Mouse (Mus musculus) kidney, postnatal 4 days (tissue): ENCODE results near the gene Gm6096.
"Not testable (repeated sequence)": the region's sequence is repeated elsewhere in the genome, so short reads cannot be mapped to it uniquely, and the experiment has no call there.

ENCODE experiments used
- DNase-seq, 2 experiments: peaks; one replicate each; pipeline ENCODE4 v3.0.0; 2021; ENCODE audit warnings: mixed read lengths in 2 of 2

Gm6096 gene

DNA sequence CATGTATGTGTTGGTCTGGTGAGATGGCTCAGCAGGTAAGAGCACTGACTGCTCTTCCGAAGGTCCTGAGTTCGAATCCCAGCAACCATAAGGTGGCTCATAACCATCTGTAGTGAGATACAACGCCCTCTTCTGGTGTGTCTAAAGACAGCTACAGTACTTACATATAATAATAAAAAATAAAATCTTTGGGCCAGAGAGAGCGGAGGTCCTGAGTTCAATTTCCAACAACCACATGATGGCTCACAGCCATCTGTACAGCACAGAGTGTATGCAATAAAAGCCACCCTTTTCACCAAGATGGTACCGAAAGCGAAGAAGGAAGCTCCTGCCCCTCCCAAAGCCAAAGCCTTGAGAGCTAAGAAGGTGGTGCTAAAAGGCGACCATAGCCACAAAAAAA lies at the start of gene Gm6096:
Gene Gm6096 (plus strand): TSS at position 301 of the 400 bp plus-strand sequence.
- DNase-seq: no peak

DNA sequence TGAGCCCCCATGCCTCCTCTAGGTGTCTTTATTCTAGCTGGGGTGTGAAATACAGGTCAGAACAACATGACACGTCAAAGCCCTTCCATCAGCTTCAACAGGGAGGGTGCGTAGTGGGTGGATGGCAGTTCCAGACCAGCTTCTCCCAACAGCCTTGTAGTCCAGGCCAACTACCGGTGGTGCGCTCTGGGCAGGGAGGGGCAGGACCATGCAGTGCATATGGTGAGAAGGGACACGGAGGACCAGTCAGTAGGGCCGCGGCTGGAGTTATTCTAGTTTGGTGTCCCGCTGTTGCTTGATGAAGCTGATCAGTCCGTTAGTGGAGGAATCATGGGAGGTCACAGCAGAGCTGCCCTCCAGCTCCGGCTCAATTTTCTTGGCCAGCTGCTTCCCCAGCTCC lies 48.7 kb upstream of the Gm6096 start:
- DNase-seq: not testable (repeated sequence)

DNA sequence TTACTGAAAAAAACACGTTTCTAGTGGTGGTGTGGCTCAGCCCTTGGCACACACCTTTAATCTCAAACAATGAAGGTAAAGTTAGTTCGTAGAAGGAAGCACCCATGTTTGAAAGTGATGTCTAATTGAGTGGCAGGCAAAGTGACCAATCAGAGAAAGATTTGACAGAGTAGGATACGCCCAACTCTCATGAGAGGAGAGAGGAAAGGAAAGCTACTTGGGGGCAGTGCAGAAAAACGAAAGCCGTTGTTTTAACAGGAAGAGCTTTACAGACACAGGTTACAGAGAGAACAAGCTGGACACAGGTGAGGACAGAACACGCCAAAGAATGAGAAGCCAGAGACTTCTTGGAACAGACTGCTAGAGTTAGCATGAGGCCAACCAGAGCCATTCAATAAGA lies 44.5 kb upstream of the Gm6096 start:
- DNase-seq: no peak

DNA sequence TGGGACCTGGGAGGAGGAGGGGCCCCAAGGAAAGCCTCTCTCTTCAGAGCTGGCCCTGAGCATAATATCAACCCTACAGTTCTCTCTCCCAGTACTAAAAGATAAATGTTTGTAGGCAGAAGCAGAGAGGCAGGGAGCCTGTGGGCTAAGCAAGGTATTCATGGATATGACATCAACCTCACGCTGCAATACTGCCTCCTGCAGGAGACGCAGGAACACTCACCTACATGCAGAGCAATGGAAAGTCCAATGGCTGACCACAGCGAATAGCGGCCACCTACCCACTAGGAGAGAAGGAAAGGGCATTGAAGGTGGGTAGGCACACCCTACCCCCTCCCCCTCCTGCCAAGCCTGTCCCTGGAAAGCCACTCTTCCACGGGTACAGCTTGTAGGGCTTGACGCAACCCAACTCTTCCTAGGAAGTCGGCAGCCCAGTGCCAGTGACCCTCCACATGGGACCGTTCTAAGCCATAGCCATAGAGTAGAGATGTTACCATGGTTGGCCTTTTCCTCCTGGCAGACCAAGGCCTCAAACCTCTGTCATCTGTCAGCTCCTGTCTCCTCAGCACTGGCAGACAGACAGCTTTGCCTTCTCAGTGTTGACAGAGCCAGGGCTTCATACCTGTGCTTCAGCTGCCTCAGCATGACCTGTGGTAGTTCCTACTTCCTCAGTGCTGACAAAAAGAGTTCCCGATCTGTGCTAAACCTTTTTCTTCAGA lies 42.7 kb upstream of the Gm6096 start:
- DNase-seq: no peak

DNA sequence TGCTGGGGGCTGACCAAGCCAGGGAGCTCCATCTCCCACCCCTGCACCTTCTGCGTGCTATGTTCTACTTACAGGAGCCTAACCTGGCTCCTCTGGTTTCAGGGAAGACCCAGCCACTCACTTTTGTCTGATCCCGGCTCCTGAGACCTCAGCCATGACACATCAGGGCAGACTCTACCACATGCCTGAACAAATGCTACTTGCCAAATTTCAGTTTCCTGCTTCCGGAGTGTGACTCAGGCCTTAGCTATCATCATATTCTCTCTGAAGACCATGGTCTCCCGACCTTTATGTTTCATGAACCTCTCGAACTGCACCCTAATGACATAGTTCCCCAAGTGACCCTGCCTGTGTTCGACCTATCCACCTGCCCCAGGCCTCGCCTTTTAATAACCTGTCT lies 37.6 kb upstream of the Gm6096 start:
- DNase-seq: no peak

DNA sequence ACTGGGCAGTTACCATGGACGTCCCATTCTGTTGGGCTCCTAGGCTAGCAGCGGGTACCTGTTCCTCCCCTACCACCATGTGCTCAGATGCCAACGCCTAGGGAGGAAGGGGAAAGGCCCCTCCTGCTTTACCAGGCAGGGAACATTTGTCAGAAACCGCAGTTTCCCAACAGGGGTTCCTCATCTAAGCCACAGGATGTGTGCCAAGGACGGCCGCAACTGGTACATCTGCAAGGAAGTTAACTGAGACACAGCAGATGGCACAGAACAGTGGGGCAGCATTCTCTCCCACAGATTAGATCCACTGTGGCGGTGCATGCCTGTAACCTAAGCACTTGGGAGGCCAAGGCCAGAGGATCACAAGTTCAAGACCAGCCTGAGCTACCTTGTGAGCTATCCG lies 36.2 kb upstream of the Gm6096 start:
- no peak for DNase-seq

DNA sequence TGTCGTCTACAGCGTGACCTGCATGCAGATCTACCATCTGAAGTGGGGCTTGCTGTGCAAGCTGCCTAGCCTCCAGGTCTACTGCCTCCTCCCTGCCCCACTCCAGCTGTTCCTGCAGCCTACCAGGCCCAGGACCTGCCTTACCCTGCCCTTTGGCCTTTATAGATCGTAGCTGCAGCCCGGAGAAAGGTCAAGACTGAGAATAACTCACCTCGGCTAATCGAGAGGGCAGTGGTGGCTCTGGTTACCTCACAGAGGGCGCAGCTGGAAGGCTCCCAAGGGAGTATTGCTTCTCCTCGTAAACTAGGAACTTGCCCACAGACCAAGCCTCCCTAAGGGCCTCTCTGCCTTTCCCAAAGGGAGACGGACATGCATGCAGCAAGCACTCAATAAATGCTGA lies 35.4 kb upstream of the Gm6096 start:
- no peak for DNase-seq

DNA sequence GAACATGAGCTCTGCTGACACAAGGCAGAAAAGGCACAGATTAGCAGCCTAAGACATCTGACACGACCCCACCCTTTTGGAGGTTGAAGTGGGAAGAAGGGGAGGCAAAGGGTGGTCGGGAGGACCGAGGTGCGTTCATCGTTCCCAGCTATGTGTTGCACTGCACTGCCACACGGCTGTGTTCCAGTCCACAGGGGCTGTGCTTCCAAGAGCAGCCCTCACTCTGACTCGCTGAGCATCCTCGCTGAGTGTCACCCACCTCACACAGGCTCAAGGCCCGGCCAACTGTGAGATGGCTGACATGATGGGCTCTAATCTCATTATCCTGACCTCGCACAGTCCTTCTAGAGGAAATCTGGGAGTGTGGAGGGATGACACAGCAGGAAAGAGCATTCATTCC lies 34.4 kb upstream of the Gm6096 start:
- DNase-seq: no peak

DNA sequence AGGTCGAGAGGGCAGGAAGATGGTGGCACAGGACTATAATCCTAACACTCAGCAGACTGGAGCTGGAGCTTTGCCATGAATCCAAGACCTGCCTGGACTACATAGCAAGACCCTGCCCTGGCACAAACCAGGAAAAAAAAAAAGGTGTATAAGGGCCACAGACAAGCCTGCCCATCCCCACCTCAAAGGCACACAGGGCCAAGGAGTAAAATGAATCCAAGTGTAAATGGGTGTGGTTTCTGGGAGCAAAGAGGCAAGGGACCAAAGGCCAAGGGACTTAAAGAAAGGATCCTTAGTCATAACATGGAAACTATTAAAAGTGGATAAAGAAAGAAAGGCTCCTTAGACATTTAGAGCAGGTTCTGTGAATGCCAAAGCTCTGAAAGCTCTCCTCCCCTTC lies 32.3 kb upstream of the Gm6096 start:
- no peak for DNase-seq

DNA sequence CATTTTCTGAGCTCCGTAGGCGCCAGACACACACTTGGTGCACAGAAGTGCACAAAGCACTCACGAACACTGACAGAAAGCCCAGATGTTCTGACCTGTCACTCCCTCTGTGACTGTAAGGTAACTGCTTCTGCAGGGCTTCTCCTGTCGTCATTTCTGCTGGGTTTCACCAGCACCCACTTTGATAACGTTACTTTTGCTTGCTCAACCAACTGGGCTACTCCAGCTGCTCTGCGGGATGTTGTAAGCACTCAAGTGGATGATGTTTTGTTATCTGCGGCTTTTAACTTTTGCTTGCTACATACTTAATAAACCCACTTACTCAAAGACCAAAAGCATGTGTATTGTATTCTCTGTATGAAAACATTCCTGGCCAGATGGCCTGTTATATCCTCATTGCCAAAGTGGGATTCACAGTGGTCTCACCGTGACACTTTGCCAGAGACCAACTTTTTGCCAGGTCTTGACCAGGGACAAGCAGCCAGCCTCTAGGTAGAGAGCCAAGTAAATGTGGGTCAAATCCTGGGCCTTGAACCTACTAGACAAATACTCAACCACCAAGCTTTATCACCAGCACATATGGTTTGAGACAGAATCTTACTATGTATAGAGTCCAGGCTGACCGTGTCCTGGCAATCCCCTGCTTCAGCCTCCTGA lies 29.1 kb upstream of the Gm6096 start:
- no peak for DNase-seq

DNA sequence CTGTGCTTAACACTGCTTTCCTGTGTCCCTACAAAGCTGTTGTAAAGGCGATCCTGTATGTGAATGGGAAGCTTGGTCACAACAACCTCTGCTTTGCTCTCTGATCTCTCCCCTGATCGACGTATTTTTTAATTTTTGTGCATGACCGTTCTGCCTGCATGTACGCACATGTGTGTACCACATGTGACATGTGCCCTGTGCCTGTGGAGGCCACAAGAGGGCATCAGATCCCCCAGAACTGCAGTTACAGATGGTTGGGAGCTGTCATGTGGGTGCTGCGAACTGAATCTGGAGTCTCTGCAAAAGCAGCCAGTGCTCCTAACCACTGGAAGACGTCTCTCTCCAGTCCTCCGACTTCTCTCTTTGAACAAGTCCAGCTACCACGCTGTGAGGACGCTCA lies 28.5 kb upstream of the Gm6096 start:
- no peak for DNase-seq

DNA sequence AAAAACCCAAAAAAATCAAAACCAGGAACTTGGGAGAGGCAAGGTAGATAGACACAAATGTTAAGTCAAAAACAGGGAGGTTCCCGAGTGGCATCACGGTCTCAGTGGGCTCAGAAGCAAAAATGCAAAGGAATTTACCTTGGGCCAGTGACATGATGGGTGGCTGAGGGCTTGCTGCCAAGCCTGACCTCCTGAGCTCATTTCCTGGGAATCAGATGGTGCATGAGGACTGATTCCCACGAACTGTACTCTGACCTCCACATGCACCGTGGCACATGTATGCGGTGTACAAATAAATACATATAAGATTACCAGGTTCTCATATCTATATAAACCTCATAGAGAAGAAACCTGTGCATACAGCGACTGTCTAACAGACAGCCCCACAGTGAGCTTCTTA lies 26.5 kb upstream of the Gm6096 start:
- DNase-seq: no peak

DNA sequence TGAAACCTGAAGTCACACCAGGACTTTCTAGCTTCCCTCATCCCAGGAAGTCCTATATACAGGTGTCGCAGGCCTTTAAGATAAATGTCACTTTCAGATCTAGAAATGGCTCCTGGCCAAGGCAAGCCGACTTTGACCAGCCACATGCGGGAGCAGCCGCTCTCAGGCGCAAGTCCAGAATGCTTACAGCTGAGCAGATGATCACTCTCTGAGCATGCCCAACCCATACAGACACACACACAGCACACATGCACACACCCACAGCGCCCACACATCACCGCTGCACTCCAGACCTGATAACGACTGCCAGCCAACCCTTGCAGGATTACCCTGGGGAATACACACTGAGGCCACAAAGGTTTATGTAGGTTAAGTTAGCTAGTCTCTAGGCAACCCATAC lies 24.8 kb upstream of the Gm6096 start:
- DNase-seq: peak in 1 of 2 experiments; percentile 43

DNA sequence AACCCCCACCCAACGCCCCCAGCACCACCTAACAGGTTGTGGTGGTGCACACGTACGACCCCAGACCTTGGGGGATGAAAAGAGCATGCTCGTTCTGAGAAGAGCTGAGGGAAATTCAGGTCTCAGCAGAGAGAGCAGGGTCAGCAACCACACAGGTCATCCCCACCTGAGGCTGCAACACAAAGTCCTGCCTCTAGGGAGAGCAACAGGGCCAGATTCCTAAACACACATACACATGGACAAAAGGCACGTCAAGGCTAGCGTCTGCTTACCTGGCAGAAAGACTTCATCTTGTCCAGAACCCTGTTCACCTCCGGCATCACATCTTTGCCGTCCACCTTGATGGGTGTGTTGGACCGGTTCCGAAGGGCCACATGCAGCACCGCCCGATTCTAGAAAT lies 24.0 kb upstream of the Gm6096 start:
- DNase-seq: no peak

DNA sequence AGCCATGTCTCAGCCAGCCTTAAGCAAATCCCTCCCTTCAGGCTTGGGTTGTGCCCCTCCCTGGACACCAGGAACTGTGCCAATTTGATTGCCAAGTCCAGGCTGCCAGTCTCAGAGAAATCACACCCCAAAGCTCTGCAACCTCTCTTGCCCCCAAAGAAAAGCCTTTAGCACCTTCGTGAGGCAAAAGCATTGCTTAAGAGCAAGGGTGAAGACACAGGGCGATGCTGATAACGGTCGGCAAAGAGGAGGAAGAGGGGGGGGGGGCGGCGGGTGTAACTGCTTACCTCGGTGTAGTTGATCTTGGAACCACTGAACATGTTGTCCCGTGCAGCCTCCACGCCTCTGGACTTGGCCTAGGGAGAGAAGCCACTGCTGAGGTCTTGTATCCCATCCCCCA lies 22.2 kb upstream of the Gm6096 start:
- DNase-seq: no peak

DNA sequence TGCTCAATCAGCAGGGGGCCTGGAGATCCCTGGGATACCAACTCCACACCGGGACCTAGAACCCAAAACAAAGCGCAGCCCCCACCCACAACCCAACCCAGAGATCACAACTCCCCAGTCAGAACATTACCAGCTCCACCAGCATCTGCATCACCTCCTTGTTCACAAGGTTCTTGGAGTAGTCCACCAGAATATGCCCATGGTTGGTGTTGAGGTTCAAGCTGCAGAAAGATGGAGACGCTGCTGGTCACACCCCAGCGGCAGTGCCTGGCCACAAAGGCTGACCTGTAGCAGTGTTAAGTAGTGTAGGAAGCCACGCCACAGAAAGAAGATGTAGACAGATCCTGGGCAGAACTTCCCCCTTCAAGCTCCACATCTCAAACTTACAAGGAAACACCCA lies 21.7 kb upstream of the Gm6096 start:
- DNase-seq: peak in 1 of 2 experiments; percentile 22

DNA sequence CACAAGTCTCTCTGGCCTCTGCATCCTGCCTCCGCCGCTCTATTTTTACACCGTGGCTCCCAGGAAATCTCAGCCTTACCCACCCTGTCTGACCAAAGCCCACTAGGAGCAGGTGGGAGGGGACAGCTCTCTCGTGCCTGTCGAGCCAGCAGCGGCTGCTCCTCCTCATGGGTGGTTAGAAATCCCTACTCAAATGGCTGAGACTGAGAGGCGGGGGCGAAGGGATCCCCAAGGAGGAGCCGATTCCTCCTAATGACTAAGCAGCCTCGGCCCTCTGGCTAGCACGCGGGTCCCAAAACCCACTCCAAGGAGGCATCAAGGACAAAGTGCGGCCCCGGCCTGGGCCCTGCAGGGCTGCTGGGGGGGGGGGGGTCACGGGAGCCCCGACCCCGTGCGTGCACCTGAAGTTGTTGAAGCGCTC lies 21.1 kb upstream of the Gm6096 start:
- peak; percentile 68 to 80 for DNase-seq

DNA sequence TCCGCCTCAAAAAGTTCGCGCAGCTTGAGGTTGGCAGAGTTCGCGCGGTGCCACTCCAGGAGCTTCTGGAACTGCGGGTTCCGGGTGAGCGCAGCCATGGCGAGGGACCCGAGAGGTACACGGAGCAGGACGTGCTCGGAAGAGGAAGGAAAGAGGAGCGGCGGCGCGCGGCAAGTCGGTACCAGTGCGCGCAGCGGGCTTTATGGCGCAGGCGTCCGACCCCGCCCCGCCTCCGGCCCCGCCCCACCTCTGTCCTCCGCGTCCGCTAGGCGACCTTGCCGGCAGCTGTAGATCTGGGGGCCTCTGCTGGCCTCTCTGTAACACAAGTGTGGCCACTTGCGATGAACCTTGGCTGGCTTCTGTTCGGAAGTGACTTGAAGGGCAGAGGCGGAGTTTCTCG lies 20.7 kb upstream of the Gm6096 start, which contains the start of gene Gpi1:
Gene Gpi1 (minus strand): TSS at position 221 of the 400 bp plus-strand sequence.
- peak; percentile 88 to 93 for DNase-seq

DNA sequence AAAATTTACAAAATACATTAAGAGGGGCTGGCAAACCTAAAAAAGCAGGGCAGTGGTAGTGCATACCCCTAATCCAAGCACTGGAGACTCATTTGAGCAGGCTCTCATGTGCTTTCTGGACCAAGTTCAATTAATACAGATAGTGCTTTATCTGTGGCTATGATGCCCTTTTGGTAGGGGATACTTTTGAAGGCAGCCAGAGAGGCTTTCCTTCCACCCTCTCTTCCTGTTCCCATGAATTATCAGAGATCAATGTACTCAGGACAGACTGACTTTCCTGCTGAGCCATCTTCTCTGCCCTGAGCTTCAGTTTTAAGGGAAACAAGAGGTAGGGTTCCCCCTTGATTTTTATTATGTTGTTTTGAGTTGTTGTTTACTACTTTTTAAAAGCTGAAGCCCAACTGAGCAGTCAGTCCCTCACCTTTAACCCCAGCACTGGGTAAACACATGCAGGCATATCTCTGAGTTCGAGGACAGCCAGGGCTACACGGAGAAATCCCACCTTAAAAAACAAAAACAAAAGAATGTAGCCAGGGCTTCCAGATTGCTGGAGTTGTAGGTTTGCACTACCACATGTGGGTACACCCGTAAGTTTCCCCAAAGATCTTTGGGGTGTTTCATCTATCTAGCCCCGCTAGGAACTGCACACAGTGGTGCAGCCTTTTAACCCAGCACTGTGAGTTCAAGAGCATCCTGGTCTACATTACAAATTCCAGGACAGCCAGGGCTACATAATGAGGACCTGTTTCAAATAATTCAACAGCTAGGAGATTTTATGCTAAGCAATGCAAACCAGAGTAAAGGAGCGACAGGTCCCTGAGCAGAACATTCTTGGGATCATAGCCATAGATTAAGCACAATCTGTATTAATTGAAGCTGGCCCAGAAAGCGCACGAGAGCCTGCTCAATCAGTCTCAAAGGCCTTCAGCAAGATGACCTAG lies 17.8 kb upstream of the Gm6096 start:
- DNase-seq: no peak

DNA sequence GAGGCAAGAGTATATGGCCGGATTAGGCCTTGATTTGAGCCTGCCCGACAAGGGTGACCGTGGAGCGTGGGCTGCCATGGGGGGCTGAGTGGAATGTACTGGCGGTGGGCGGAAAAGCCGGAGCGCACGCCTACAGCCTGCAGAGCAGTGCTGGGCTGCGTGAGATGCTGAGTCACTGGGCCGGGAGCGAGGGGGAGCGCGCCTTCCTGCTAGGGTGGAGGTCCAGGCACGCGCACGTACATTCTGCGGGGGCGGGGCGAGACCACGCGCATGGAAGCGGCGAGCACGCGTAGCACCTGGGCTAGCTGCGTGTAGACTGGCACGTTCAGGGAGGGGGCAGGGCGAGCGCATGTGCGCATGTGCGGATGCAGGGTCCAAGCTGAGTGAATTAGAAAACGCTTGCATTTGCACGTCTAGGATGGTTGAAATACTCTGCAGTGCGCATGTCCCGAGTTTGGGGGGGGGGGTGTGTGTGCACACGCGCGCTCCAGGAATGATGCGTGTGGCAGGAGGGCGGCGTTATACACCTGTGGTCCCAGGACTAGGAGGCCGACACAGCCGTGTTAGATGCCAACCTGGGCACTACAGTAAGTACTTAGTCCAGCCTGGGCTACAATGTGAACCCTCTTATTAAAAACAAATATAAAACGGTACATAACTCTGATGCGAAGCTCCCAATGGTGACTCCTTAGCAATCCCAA lies 16.8 kb upstream of the Gm6096 start:
- peak; percentile 99 to 100 for DNase-seq

DNA sequence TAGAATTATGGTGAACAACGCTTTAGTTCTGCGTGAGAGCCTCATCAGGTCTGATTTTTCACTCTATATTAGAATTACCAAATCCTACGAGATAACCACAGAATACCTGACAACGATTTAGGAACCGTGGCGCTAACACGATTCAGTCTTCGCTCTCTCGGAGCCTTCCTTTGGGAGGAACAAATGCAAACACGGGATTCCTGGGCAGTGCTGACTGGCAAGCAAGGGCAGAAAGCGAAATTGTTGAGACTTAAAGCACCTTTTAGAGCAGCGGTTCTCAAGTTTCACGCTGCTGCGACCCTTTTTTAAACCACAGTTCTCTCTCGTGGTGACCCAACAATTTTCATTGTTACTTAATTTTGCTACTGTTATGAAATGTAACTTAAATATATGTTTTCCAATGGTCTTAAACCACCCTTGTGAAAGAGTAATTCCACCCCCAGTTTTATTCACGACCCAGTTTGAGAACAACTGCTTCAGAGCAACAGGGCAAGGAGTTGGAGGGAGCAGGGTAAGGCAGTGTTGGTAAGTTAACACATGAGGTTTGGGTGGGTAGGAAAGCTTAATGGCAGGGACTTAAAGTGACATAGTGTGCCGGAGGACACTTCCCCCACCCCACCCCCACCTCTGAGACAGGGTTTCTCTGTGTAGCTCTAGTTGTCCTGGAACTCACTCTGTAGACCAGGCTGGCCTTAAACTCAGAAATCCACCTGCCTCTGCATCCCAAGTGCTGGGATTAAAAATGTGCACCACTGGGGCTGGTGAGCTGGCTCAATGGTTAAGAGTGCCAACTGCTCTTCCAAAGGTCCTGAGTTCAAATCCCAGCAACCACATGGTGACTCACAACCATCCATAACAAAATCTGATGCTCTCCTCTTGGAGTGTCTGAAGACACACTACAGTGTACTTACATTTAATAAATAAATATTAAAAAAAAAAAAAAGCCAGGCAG lies 16.0 kb upstream of the Gm6096 start:
- DNase-seq: peak in 1 of 2 experiments; percentile 35

DNA sequence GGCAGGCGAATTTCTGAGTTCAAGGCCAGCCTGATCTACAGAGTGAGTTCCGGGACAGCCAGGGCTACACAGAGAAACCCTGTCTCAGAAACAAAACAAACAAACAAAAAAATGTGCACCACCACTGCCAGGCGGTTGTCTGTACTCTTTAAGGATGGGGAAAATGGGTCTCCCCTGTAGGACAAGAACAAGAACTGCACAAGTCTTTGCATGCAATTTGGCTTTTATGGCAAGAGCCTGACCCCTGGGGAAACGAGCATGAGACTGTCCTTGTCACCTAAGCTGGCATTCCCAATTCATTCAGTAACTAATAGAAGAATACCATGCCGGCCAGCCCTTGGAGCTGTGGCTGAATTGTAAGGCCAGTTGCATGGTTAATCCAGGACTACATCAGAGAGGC lies 15.2 kb upstream of the Gm6096 start:
- DNase-seq: no peak
